Mouse (Mus musculus): ENCODE results near the gene Vtn.

DNA sequence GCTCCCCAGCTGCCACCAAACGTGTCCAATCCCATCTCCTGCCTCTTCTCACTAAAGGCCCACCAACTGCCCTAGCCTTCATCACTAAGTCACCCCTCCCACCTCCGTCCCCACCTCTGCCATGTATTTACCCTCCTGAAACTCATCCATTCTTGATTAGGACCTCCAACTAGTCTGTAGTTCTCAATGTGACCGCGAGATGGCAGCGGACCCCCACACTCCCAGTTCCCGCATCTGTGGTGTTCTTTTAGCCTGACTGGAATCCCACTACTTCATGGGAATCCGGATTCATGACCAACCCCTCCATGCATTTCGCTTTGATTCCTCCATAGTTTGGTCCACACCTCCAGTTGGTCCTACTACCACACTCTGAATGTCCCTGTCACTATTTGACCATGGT is 10.7 kb upstream of the Vtn start:
- TF ChIP-seq CTCF (IDR thresholded peaks at IDR 0.05) = peak; percentile 87
- TF ChIP-seq EP300 (IDR thresholded peaks at IDR 0.05; ENCODE audit: insufficient read depth, low read depth, low read length) = peak; percentile 72; the same call in 1 of the 2 replicates
